Mouse (Mus musculus) G1E (cell line): Measurements from ENCODE around the gene Ttc30a2. TPM values are rescaled to one million over a fixed set of nuclear protein-coding genes. Genes with fewer than 3 reads are reported as not detected.

Source experiments
- ATAC-seq: 2 replicates; pipeline ENCODE4 v1.8.0; 2016; ENCODE audit warnings: mild to moderate bottlenecking; ENCODE audit not compliant: insufficient number of reproducible peaks, poor library complexity, low FRiP score, severe bottlenecking; ENCODE audit errors: extremely low read depth
- DNase-seq: peaks from one replicate; pipeline ENCODE4 v3.0.0; 2012; ENCODE audit warnings: low spot score
- H3K27me3 ChIP-seq: 2 replicates; pipeline ENCODE4 v1.6.1; 2012; ENCODE audit warnings: mild to moderate bottlenecking, low read length, inconsistent platforms; ENCODE audit not compliant: insufficient read depth
- H3K36me3 ChIP-seq: replicated peaks from 2 replicates; pipeline ENCODE3; 2012; ENCODE audit warnings: mild to moderate bottlenecking, inconsistent platforms
- H3K4me1 ChIP-seq: 2 replicates; pipeline ENCODE4 v1.6.1; 2012; ENCODE audit warnings: low read depth, low read length, inconsistent platforms, mixed read lengths; ENCODE audit not compliant: insufficient read depth
- H3K4me3 ChIP-seq: 2 replicates; pipeline ENCODE4 v1.5.1; 2012; ENCODE audit warnings: low read depth, mild to moderate bottlenecking, inconsistent platforms, low read length, moderate library complexity, mixed read lengths
- H3K9me3 ChIP-seq: replicated peaks from 2 replicates; pipeline ENCODE4 v1.6.1; 2012; ENCODE audit warnings: inconsistent platforms
- CTCF ChIP-seq: IDR thresholded peaks from 2 replicates; pipeline ENCODE4 v1.5.1; 2012; ENCODE audit warnings: low read depth, low read length, inconsistent platforms, mixed read lengths
- GATA1 ChIP-seq: IDR thresholded peaks from 2 replicates; pipeline ENCODE4 v1.6.1; 2012; ENCODE audit warnings: borderline replicate concordance, low read length, inconsistent platforms, mixed read lengths
- GATA2 ChIP-seq: IDR thresholded peaks from 2 replicates; pipeline ENCODE4 v1.6.1; 2012; ENCODE audit warnings: low read depth, low read length, inconsistent platforms, borderline replicate concordance
- POLR2AphosphoS5 ChIP-seq: IDR thresholded peaks from 2 replicates; pipeline ENCODE4 v1.6.1; 2012; ENCODE audit warnings: low read depth, low read length, inconsistent platforms; ENCODE audit not compliant: insufficient replicate concordance
- TAL1 ChIP-seq: conservative IDR thresholded peaks from 2 replicates; pipeline ENCODE4 v1.6.1; 2012; ENCODE audit warnings: low read depth, low read length, inconsistent platforms, mixed read lengths
- polyA plus RNA-seq: library from polyadenylated mRNA; stranded (reverse); fragments of >175 nt; gene quantifications from 2 replicates; pipeline ENCODE4 v1.2.3, GENCODE M21; 2012
- total RNA-seq, 2 experiments: library from RNA; stranded (forward) in 1 of 2; stranded (reverse) in 1 of 2; fragments of 200-1000 nt in 1 of 2; fragments of >200 nt in 1 of 2; fragmentation: Nextera tagmentation in 1 of 2; gene quantifications; 2 replicates each; pipeline ENCODE4 v1.2.3; 2014 to 2017

The Ttc30a2 gene
- total and polyA plus RNA-seq, 3 experiments: 0.05 TPM; not detected in 2

DNA sequence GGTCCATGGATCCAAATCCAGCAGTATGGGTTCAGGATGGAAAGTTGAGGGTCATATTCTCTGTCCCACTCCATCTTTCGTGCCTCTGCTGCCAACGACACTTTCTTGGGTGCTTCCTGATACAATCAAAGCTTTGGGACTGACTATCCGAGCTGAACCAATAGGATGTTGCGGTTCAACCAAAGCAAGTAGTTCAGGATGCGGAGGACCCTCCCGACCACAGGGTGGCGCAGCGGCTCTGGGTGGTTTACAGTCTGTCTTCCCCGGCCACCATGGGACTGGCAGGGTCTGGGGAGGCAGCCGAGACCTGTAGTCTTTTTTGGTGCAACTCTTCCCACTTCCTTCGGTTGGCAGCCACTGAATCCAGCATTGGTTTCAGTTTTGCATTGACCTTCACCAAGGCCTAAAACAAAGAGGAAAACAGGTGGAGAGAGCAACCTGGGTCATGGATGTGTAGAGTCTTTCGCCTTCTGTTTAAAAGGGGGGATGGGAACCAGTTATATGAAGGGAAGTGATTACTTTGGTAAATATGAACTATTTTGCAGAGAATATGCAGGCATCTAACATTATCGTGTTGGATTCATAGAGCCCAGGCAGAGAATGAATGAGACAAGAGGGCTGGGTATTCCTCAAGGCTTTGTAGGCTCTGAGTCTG lies 13.0 kb upstream of the Ttc30a2 start:
- DNase-seq (peak; percentile 18), ATAC-seq (peak; percentile 28; the same call in 1 of the 2 replicates)
- Histone ChIP-seq H3K4me3 (no peak overlapping the region), H3K4me1 (peaks cover 3% of the 10 kb centered on the region; the same call in 1 of the 2 replicates), H3K36me3 (no peaks in the 10 kb centered on the region), H3K27me3 (0 out of 2 replicates have a peak, but pooled peaks cover 2% of the 10 kb centered on the region), H3K9me3 (no peaks in the 10 kb centered on the region)
- TF ChIP-seq GATA2: no peak
- no peak for TF ChIP-seq GATA1
- TF ChIP-seq CTCF: no peak
- no peak for TF ChIP-seq POLR2AphosphoS5
- TF ChIP-seq TAL1: no peak

DNA sequence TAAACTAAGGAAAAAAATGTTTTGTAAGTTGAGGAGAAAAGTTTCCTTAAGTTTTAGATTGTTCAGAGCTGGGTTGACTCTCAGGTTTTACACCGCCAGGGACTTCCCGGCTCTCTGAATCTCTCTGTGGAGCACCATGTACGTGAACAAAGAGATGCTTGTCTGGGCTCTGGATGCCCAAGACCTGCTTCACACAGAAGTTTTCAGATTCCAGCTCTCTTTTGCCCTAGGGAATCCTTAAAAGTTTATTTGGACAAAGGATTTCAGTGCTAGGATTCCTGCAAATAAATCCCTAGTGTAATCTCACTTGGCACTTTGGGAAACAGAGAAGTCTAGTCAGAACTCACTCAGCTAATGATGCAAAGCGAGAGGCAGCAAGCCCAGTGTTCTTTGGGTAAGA lies 11.7 kb upstream of the Ttc30a2 start:
- TF ChIP-seq POLR2AphosphoS5 (no peak), TAL1 (no peak), CTCF (no peak), GATA2 (no peak), GATA1 (no peak)
- ATAC-seq: no peak
- H3K9me3 ChIP-seq: no peaks in the 10 kb centered on the region

DNA sequence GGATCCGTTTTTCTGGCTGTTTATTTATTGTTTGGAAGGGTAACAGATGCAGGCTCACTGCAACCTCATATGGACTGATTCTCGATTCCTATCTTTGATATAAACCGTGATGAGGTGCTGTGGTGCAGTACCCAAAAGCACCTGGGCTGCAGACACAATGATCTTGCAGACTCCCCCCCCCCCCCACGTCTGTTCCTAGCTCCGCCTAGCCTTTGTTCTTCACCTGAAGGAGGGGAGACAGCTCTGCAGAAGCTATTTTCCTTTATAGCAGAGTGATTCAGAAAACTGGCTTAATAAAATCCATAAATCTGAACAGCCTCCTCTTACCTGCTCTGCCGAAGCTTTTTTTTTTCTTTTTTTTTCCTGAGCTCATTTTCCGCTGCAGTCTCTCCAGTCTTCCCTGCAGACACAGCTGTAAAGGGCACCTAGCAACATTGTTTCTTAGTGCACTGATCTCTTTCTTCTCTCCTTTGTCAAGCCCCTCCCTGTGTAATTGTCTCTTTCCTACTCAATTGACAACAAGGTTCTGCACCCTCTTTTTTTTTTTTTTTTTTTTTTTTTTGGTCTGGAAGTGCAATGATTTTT lies 10.9 kb upstream of the Ttc30a2 start:
- 0 out of 2 replicates have a peak, but pooled peaks cover 2% of the 10 kb centered on the region for H3K27me3 ChIP-seq
- peaks cover 3% of the 10 kb centered on the region; the same call in 1 of the 2 replicates for H3K4me1 ChIP-seq
- TF ChIP-seq GATA2 (no peak), TAL1 (no peak), POLR2AphosphoS5 (no peak), CTCF (no peak), GATA1 (no peak)
- DNase-seq: no peak
- H3K4me3 ChIP-seq: no peak overlapping the region
- no peaks in the 10 kb centered on the region for H3K9me3 ChIP-seq
- no peaks in the 10 kb centered on the region for H3K36me3 ChIP-seq
- ATAC-seq: no peak

More for the DNA sequence above, 11.7 kb upstream of the Ttc30a2 start:
- Histone ChIP-seq H3K27me3 (0 out of 2 replicates have a peak, but pooled peaks cover 2% of the 10 kb centered on the region), H3K36me3 (no peaks in the 10 kb centered on the region), H3K4me1 (peaks cover 3% of the 10 kb centered on the region; the same call in 1 of the 2 replicates), H3K4me3 (no peak overlapping the region)
- no peak for DNase-seq

DNA sequence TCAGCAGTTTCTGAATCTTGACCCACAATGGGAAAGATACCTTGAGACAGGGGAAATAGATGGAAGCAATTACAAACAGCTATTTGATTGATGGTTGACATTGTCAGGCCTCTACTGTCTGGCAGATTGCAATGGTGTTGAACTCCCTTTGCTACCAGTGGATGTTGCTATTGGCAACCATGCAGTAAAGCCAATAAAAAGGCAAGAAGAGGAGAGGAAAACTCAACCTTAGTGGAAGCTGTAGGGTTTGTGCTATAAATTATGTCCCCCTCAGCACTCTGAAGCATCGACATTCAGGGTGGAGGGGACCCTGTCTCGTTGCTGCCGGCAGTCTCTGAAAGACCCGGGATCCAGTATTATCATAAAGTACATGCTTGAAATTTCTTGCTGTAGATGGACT lies 10.4 kb upstream of the Ttc30a2 start:
- 0 out of 2 replicates have a peak, but pooled peaks cover 2% of the 10 kb centered on the region for H3K27me3 ChIP-seq

GRCm38 (mm10) chr2:75987739-75988138 lies 9.8 kb upstream of the Ttc30a2 start:
- peaks cover 3% of the 10 kb centered on the region; the same call in 1 of the 2 replicates for H3K4me1 ChIP-seq
- no peak for TF ChIP-seq CTCF
- TF ChIP-seq GATA2: no peak
- no peak for TF ChIP-seq GATA1
- no peak for TF ChIP-seq TAL1
- no peak for TF ChIP-seq POLR2AphosphoS5
- H3K36me3 ChIP-seq: no peaks in the 10 kb centered on the region
- ATAC-seq (no peak), DNase-seq (no peak)
- H3K4me3 ChIP-seq: no peak overlapping the region
- H3K27me3 ChIP-seq: 0 out of 2 replicates have a peak, but pooled peaks cover 2% of the 10 kb centered on the region
- H3K9me3 ChIP-seq: no peaks in the 10 kb centered on the region

More for the DNA sequence above, 10.4 kb upstream of the Ttc30a2 start:
- DNase-seq (no peak), ATAC-seq (no peak)
- Histone ChIP-seq H3K36me3 (no peaks in the 10 kb centered on the region), H3K4me1 (peaks cover 3% of the 10 kb centered on the region; the same call in 1 of the 2 replicates), H3K4me3 (no peak overlapping the region), H3K9me3 (no peaks in the 10 kb centered on the region)
- TF ChIP-seq GATA1: no peak
- no peak for TF ChIP-seq POLR2AphosphoS5
- TF ChIP-seq TAL1: no peak
- TF ChIP-seq CTCF: no peak
- TF ChIP-seq GATA2: no peak

DNA sequence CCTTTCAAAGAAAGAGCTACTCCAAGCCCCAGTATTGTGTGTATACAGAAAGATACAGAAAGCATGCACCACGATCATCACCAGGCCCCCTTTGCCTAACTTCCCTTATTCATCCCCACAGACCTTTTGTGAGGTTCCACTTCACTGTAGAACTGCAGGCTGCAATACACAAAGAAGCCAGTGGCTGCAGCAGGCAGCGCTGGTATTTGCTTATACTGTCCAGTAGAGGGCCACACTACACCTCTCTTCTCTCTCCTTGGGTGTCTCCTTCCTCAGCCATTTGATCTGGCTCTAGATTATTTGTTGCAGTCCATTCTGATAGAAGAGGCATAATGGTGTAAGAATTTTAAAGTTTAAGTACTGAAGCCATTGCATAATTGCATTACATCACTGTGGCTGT lies 7.2 kb upstream of the Ttc30a2 start:
- no peaks in the 10 kb centered on the region for H3K4me1 ChIP-seq
- no peaks in the 10 kb centered on the region for H3K36me3 ChIP-seq
- TF ChIP-seq POLR2AphosphoS5 (no peak), CTCF (peak; percentile 55; the same call in 1 of the 2 replicates)
- no peaks in the 10 kb centered on the region for H3K9me3 ChIP-seq
- 0 out of 2 replicates have a peak, but pooled peaks cover 2% of the 10 kb centered on the region for H3K27me3 ChIP-seq
- ATAC-seq: peak; percentile 63
- no peak overlapping the region for H3K4me3 ChIP-seq
- peak; percentile 27 for DNase-seq
